Mouse (Mus musculus) neural tube, embryonic 10.5 days (tissue): Measurements from ENCODE around the gene Meis1.

Experiments used
- DNase-seq: peaks from one replicate; pipeline ENCODE4 v3.0.0-alpha.2; 2017; ENCODE audit warnings: low spot score; ENCODE audit errors: extremely low spot score

Meis1 gene

DNA sequence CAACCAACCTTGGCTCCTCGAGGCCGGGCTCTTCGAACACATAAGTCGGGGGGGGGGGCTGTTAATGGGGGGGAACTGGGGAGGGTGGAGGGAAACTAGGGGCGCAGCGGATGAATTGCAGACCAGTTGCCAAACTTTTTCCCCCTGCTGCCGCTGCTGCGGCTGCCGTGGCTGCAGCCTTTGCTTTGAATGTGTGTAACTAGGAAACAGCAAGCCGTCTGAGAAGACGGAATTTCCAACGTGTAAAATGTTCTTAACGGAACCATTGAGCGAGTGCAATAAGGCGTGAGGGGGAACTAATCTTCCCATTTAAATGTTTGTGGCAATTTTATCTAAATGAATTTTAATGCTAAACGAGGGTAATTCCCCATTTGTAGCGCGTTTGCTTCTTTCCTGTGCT, 140.8 kb downstream of the Meis1 start:
- DNase-seq = no peak

DNA sequence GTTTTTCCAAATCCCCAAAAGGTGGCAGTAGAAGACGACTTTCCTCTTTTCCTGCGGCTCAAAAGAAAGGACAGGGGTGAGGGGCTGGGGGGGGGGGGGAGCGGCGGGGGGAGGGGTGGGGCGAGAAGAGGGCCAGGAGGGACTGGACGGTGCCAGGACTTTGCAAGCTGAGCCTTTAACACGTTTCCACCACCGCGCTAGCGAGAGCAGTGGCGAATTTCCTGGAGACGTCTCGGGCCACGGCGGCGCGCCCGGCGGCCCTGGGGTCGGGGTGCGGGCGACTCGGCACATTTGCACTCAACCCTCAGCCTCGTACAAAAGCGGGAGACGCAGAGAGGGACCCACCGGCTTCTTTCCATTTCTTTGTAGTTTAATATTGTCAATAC, 141.2 kb downstream of the Meis1 start:
- peak; percentile 90 for DNase-seq

DNA sequence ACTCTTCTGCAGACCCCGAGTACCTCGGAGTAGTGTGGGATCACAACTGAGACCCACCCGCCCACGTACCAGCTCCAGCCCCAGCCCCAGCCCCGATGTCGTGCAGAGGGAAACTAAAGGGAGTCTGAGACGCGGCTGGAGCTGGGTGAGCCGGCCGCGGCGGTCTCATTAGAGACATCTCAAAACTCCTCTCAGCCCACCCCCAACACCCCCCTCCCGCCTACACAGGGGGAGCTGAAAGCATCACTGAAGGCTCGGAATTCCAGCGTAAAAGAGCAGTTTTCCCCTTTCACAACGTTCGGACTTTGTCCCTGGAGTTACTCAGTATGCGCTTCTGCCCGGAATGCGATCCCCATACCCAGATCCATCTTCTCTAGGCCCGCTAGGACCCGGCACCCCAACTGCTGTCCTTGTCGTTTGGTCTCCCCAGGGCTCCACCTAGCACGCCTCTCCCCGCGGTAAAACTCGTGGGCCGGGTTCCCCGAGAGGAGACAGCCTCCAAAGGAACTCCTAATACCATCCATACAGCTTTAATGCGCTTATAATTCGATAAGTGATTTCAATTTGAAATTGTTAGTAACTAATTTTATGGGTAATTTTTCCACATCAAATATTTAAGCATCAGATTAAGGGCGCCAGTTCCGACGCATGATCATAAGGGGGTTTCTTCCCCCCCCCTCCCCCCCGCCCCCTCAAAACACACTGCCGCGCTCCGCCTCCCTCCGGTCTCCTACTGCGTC, 141.7 kb downstream of the Meis1 start:
- DNase-seq = peak; percentile 74

DNA sequence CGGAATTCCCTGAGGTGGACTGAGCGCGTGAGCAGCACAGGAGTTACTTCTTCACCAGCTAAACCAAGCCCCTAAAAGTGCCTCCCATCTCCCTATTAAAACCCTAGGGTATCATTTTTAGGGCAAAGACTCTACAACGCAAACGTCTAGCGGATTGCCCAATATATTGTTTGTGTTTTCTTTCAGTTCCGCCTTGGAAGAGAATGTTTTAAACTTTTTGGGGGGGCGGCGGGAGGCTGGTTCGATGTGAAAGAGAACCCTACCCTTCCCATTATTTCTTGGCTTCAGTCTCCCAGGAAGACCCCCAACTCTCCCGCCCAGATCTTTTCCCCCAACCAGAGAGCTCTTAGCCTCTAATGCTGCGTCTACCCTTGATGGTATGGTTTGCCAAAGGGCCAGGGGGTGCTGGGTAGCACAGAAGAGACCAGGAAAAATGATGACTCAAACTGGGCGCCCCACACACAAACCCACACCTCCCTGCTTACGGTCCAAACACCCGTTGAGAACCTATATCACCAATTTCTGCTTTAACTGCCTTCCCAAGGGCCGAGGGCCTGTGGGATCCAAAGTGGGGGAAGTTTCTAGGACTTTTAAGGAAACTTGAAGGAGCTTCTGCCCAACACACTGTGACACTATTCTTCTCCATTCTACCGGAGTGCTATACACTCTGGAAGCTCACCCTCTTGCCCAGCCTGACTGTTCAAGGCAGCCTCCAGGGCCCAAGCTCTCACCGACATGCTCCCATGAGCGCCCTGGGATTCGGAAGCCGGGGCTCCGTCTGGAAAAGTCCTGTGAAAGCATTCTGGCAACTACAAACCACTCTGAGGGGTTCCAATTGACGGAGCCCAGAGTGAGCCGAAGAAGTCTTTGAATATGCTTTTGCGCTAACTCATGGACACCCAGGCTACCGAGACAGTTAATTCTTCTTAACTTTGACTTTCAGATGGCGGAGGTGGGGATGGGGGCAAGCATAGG, 142.6 kb downstream of the Meis1 start:
- peak; percentile 69 for DNase-seq

DNA sequence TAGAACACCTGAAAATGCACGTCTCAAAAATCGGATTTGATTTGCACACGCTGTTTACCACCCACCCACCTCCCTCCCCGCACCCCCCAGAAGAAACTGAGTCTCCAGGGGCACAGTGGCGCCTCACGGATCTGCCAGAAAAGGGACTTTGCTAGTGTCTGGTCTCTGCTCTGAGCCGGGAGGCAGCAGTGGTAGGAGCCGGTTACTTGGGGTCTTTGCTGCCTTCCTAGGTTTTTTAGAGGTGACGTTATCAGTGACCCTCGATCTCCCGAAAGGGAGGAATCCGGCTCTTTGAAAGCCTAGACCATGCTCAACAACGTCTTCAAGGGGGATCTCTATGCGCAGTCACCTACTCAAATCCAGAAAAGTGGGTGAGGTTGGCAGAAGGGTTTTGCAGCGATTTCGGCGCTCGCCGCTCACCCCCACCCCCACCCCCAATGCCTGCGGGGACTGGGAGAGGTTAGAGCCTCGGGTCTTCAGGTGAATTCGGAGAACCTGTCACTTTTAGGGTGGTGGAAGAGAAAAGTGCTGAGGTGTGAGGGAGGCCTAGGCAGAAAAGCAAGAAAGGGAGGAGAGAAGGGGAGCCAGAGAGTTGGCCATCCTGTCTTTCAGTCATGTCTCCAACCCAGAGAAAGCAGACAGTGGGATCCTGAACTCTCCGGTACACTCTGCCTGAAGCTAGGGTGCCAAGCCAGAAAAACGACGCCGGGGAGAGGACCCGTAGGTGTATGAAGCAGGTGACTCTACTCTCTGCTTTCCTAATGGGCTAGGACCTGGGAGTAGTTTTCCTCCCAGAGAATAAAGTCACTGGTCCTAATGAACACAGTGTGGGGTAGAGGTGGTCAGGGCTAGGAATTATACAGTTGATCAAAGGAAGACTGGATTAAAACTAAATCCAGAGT, 143.5 kb downstream of the Meis1 start:
- DNase-seq = peak; percentile 67

DNA sequence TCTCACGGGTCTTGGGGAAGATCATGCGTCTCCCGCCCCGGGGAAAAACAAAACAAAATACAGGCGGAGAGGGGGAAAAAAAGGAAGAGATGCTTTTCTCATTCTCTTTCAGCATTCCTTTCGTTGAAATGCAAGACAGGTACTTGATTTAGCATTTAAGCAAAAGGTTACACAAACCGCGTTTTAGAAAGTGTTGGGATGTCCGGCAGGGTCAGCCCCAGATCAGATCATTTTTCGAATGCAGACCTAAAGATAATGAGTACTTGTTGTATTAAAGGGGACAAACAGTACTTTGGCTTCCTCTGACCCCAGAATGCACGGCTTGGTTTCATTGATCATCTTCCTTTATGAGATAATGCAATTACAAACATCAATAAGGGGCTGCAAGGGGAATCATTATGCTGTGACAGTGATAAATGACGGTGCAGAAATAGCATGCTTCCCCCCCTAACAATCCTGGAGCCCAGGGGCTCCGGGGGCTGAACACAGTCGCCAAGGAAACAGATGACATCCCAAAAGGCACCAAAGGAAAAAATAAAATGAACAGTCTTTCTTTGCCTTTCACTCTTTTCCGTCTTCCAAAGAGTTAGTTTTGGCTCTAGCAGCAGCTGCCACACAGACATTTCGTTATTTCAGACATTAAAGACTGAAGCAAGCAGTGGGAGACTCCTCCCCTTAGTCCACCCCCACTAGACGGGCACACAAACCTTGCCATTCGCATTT, 144.3 kb downstream of the Meis1 start:
- peak; percentile 72 for DNase-seq

DNA sequence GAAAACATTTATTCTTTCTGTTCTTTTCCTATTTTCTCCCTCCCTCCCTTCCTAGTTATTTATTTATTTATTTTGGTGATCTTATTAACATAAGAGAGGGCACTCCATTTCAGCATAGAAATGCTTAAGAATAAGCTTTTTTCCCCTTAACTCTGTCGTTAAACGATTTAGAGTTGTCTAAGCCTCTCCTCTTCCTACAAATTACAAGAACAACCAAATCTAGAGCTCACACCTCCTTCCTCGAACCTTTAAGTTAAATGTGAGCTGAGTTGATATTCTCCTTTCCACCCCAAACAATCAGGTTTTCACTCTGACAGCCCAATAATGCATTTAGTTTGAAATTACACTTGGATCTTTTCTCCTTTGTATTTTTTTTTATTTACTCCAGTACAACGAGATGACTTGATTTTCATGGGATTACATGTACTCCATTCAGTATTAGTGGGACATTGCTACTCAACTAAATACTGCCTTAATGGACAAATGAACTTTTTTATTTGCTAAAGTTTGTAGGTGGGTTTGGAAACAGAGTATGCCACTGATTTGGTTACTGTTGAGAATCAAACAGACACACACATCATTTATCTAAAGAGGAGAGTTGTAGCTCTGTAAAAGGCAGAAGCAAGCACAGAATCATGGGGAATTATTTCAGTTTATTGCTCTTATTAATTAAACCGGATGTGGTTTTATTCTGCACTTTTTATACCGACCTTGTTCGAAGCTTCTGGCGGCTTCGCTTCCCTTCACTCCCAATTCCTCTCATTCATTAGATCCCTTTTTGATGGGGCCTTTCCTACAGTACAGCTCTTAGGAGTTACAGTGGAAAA, 145.1 kb downstream of the Meis1 start:
- DNase-seq = no peak

DNA sequence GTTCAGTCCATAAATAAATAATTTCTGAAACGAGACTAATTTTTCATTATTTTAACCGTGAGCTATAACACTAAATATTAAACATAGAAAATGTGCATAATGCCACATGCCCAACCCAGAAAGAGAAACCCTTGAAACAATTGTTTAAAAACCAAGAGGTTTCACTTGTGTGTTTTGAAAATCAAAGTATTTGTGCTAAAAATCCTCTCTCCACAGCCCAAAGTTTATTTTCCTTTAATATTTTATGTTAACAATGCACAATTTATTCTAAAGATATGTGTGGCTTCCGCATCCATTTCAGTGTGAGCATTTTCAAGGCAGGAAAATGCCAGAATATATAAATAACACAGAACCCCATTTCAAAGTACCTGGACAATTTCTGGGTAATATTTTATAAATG, 146.0 kb downstream of the Meis1 start:
- no peak for DNase-seq

DNA sequence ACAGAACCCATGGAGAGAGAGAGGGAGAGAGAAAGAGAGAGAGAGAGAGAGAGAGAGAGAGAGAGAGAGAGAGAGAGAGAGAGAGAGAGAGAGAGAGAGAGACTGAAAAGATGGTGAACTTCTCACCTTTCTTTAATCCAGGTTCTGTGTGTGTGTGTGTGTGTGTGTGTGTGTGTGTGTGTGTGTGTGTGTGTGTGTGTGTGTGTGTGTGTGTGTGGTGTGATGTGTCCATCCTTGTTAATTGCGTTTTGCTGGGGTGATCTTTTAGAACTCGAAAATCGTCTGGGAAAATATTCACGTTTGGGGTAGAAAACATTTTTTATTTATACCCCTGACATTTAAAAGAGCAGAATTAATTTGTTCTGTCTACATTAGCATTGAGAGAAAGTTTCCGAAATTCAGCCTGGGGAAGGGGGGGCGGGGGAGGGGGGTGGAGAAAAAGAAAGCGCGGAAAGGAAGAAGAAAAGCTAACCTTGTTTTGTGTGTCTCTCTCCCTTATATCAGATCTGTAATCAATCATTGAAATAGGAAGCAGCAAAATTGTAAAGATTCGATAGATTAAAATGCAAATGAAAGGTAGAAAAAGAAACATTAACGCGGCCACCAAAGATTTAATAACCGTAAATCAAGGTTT, 146.6 kb downstream of the Meis1 start:
- DNase-seq = no peak

DNA sequence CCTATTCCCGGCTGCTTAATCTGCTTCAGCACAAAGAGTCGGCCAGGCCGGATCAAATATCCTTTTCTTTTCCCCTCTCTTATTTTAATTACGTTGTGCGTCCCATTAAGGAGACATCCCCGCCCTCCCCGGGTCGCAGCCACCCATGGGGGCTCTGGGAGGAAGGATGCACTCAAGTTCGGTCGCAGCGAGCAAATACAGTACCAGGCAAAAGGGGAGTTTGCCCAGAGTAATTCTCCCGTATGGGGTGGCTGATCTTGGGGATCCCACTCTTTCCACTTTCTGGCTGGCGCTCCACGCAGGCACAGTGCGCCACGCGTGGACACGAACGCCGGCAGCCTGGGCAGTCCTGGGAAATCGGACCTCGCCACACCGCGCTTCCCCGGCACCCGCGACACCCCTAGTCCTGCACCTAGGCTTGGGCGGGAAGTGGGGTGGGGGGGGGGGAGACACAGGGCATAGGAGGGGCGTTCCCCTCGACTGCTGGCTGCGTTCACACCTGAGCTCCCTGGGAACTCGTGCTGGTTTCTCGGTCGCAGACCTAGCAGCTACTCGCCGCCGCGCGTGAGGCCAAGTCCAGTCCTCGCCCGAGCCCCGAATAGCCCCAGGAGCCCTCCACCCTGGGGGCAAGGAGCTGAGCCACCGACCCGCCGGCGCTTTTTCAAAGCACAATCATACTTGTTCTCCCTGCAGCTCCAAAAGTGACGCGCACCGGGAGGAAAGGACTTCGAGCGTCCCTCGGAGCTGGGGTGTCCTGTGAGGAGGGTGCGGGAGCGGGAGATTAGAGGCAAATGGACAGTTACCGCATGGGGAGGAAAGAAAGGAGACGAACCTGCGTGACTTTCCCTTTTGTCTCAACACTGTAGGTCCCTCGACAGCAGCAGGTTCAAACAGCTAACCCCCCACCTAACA, 147.4 kb downstream of the Meis1 start:
- DNase-seq = peak; percentile 79

DNA sequence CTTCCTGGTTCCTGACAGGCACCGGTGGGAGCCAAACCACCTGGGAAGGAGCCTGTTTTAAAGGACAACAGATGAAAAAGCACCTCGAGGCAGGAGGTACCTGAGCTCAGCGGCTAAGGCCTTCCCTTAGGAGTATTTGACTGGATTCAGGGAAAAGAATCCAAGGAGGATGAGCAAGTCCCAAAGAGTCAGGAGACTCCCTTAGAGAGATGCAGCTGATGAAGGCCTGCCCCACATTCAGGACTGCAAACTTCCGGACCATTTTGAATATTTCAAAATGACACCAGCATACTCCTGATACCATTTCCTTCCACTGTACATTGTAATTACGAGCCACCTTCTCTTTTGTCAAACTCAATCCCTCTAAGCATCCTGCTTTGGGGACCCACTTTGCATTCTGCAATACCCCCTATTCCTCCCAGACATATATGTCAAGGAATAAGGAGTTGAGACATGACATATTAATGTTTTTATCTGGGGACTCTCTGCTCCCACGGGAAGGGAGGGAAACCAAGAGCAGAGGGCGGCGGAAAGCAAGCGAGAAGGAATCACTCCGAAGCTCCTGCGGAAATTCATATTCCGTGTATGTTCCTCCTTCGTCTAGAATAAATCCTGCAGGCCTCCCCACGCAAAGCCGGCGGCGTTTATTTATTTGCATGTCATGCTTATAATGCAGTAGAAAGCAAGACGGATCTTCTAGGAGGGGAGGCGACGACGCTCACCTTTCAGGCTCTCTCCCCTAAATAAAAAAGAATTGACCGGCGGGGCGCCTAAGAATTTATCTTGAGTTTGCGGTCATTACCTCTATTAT, 148.5 kb downstream of the Meis1 start:
- peak; percentile 53 for DNase-seq

DNA sequence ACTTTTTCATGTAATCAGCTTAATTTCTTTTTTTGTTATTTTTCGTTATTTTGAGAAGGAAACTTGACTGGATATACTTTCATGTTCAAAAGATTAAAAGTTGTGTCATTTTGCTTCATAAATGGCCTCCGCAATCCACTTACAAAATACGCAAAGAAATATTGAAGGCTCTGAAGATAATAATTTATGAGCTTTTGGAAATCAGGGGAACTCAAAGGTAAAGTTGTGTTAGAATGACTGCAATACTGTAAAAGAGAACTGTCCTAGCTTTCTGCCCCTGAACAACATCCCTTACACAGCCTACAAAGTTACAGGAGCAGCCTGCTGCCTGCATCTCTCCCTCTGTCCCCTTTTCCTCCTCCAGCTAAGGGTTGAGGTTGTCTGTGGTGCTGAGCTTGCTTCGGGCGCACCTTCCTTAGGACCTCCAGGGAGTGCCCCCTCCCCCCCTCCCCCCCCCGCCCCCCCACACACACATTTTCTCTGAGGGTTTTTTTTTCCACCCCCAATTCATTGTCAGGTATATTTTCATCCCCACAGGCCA, 149.3 kb downstream of the Meis1 start:
- no peak for DNase-seq

DNA sequence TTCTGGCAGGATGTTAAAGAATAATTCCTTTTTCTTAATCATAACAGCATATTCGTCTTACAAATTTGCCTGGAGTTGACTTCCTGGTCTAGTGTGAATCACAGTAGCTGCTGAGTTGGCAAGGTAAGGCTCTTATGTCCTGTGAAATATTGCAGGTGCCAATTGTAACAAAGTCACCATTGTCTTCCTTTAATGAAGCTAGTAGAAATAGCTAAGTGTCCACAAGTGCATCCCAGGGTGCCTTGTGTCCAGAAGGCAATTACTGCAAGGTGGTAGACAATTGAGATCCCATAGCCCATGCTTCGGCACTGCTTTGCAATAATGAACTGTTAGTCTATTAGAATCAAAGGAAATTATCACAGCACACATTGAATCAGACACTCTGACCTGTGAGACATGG, 151.1 kb downstream of the Meis1 start:
- DNase-seq = no peak

DNA sequence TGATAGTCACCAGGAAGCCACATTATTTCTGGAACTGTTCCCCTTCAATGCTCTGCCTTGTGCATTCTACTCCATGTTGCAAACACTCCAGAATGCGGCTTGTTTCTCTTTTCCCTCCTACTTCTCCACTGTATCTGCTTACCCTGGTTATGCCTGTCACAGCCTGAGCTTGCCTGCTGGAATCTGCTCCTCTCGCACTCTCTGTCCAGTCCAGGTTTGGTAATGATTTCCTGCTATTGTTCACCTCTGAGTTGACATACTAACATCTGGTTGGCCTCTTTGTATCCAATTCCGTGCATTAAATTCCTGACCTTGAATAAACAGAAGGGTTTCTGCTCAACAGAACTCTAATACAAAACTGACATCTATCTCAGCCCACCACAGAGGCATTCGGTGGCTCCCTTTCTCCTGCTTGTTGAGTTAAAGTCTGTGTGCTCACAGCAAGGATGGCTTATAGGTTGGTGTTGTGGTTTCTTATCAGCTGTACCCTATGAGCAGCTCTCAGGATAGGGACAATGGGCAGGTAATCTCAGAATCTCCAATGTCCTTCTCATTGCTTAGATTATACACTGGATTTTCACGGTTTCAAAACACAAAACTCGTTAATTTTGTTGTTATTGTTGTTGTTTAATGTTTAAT, 152.5 kb downstream of the Meis1 start:
- no peak for DNase-seq

DNA sequence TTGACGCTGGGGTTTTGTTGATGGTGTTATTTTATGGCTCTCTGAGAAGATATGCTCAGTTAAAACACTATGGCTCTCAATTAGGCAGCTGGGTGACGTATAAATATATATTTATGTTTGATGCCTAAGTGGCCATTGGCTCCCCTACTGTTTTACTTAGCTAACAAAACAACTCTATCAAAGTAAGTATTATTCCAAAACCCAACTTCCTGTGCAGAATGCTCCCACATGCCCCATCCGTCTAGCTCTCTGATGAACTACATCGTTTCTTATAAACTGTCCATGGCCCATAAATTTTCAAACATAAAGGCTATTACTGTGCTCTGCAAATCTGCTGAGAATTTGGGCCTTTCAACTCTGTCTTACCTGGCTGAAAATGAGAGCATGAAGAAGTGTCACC, 168.0 kb downstream of the Meis1 start:
- no peak for DNase-seq

DNA sequence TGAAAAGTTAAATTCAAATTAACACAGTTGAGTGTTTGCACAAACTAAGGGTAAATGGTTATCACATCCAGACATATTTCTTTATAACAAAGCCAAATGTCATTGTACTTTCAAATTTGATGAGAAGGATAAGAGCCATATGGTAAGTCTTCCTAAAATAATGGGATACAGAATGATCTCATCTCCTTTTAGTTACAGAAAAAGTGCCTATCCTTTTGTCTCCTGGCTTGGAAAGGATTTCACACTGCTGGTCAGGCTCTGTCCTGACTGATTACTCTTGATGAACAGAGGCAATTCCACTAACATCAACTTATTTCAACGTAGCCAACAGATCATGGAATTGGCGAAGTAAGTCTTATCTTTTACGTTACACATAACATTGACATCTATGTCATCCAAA, 171.1 kb downstream of the Meis1 start:
- no peak for DNase-seq

DNA sequence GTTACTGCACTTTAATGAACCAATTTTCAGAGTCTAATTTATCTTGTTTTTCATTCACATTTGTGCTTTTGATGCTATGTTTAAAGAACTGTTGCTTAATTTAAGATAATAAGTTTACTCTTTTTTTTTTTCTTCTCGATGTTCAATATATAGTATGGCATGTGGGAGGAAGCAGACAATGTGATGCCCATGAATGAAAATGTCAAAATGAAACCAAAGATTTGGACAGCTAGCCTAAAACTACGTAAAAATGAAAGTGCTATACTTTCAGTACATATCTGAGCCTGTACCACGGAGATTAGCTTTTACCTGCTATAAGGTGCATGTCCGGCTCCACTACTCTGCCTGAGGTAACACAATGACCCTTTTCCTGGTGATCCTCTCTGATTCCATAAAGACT, 172.3 kb downstream of the Meis1 start:
- no peak for DNase-seq
